Mouse (Mus musculus): Measurements from ENCODE around the gene Icam1. TPM values are rescaled to one million over a fixed set of nuclear protein-coding genes. Genes with fewer than 3 reads are reported as not detected.

The Icam1 gene
- polyA plus RNA-seq, 1 experiment from 2014 or later = 3.9 TPM

DNA sequence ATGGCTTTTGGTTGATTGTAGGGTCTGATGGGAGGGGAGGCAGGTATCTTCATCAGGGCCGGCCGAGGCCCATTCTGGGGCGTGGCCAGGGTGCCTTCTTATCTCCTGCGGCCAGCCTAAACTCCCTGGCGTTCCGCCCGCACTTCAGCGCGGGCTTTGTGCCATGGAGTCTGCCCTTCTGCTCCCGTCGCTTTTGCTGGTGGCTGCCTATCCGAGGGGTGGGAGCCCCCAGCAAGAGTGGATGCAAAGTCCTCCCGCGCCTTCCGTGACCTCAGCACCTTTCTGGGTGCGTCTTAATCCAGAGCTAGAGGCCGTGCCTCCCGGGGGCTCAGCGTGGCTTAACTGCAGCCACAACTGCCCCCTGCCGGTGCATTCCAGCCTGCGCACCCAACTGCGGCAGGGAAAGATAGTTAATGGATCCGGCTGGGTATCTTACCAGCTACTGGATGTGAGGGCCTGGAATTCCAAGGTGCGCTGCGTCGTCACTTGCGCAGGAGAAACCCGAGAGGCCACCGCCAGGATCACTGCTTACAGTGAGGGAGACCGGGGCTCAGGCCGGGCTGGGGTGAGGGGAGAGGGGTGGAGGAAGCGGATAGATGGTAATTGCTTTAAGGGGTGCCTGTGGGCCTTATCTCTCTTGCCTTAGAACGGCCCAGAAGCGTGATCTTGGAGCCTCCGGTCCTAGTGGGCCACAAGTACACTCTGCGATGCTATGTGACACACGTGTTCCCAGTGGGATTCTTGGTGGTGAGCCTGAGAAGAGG is 13.7 kb downstream of the Icam1 start, which contains the start of gene Icam4:
Gene Icam4 (plus strand): TSS at position 83 of the 764 bp plus-strand sequence.
- Histone ChIP-seq H3K4me2 (peak within 1 kb of the TSS; percentile 75), H3K36me3 (no peaks in the 10 kb centered on the region), H3K9ac (0 out of 2 replicates have a peak within 1 kb of the TSS, but pooled peaks have one; percentile 43), H3K4me3 (peak within 1 kb of the TSS; percentile 26), H3K4me1 (replicated peaks) (peaks cover 56% of the 10 kb centered on the region), H3K9me3 (no peaks in the 10 kb centered on the region), H3K27me3 (peaks cover 92% of the 10 kb centered on the region), H3K27ac (replicated peaks) (no peak within 1 kb of the TSS)
- WGBS = 4% methylated on average over 37 of the region's 37 CpGs
- no peak for ATAC-seq (ENCODE audit: low read depth)

DNA sequence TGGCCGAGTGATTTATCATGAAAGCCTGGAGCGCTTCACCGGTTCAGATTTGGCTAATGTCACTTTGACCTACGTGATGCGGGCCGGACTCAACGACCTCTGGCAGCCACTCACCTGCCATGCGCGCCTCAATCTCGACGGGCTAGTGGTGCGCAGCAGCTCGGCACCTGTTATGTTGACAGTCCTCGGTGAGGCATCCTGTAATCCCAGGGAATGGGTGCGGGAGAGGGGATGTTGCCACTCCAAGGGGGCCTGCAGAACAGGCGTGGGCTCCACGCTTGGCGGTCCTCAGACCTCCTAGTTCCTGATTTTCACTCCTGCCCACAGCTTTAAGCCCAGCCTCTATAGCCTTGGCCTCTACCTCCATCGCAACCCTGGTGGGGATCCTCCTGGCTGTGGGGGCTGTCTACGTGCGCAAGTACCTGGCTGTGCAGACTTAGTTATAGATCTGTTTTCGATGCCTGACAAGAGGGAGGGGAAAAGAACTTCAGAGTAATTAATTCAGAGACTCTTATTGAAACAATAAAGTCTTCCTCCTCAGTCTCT is 14.3 kb downstream of the Icam1 start:
- Histone ChIP-seq H3K9ac (no peak overlapping the region), H3K27me3 (peaks cover 98% of the 10 kb centered on the region), H3K4me3 (0 out of 2 replicates have a peak overlapping the region, but pooled peaks have one; percentile 26), H3K36me3 (no peaks in the 10 kb centered on the region), H3K4me1 (replicated peaks) (peaks cover 63% of the 10 kb centered on the region), H3K27ac (replicated peaks) (no peak overlapping the region), H3K9me3 (no peaks in the 10 kb centered on the region), H3K4me2 (peak overlapping the region; percentile 75)
- no peak for ATAC-seq (ENCODE audit: low read depth)
- WGBS = 23% methylated on average over 22 of the region's 22 CpGs

DNA sequence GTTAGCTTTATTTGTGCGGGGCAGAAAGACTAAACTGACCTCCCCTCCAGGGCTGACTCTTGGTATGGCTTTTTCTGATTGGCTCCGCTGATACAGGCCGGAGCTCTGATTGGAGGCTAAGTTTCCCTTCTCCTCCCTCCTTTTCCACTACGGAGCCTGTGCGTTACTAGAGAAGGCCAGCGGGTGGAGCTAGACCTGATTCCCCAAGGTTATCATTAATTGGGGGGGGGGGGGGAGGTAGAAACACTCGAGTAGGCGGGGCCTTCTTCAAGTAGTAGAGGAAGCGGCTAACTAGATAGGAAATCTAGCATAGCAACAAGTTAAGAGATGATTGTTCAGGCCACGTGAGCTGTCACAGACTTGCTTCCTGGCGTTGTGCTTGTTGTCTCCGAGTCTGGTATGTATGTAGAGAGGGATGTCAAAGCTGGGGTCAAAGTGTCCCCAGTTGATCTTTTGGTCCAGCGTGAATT is 15.0 kb downstream of the Icam1 start:
- Histone ChIP-seq H3K4me1 (replicated peaks) (peaks cover 67% of the 10 kb centered on the region), H3K4me3 (peak overlapping the region; percentile 43), H3K27me3 (peaks cover 98% of the 10 kb centered on the region), H3K4me2 (peak overlapping the region; percentile 75), H3K27ac (replicated peaks) (no peak overlapping the region), H3K36me3 (no peaks in the 10 kb centered on the region), H3K9ac (0 out of 2 replicates have a peak overlapping the region, but pooled peaks have one; percentile 63), H3K9me3 (no peaks in the 10 kb centered on the region)
- ATAC-seq (ENCODE audit: low read depth) = peak; percentile 45
- WGBS = under 1% methylated on average over 13 of the region's 13 CpGs

DNA sequence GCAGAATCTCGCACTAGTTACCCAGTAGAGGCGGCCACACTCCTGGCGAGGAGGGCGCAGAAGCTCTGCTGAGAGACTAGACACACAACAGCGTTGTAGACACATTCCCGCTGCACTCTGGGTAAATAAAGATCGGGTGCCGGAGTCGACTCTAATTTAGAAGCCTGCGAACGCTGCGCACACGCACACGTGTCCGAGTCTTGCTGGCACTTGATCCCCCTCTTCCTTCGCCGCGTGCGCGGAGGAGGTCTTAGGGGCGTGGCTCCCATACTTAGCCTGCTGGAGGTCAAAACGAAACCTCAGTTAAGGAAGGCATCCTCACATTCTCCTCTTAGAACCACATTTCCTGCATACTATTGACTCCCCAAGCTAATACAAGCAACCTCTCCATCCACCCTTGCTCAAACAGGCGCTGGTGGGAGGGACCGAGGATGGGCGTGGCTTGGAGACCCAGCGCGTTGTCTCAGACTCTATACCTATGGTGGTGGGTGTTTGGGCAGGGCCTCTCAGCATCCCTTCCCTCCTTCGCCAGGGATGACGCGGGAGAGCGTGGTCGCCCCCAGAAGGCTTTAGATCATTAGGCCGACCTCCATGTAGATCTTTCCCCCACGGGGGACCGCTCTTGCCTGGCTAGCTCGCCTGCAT is 15.6 kb downstream of the Icam1 start:
- ATAC-seq (ENCODE audit: low read depth) = peak; percentile 59
- H3K27me3 ChIP-seq = peaks cover 98% of the 10 kb centered on the region
- H3K4me3 ChIP-seq = peak overlapping the region; percentile 43
- no peak overlapping the region for H3K27ac ChIP-seq (replicated peaks)
- no peaks in the 10 kb centered on the region for H3K36me3 ChIP-seq
- peak overlapping the region; percentile 63 for H3K9ac ChIP-seq
- peaks cover 67% of the 10 kb centered on the region for H3K4me1 ChIP-seq (replicated peaks)
- WGBS = under 1% methylated on average over 36 of the region's 36 CpGs
- H3K9me3 ChIP-seq = no peaks in the 10 kb centered on the region
- H3K4me2 ChIP-seq = peak overlapping the region; percentile 75

DNA sequence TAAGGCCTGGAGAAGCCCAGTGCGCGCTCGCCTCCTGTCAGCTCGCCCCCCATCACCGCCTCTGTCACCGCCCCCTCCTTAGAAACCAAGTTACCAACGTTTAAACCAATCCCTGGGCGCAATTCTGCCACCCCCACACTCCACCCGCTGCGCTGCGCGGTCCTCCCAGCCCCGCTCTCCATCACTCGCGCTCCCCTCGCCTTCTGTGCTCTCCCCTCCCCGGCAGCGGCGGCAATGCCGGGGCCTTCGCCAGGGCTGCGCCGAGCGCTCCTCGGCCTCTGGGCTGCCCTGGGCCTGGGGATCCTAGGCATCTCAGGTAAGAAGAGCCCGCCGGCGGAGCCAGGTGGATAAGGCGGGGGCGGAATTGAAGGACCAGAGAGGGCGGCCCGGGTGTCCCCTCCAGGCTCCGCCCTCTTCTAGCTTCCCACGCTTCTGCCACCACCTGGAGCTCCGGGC is 16.1 kb downstream of the Icam1 start, which contains the start of gene Icam5:
Gene Icam5 (plus strand): TSS at position 178 of the 456 bp plus-strand sequence.
- ATAC-seq (ENCODE audit: low read depth) = peak; percentile 22
- Histone ChIP-seq H3K4me3 (peak within 1 kb of the TSS; percentile 43), H3K36me3 (no peaks in the 10 kb centered on the region), H3K4me2 (peak within 1 kb of the TSS; percentile 75), H3K27ac (replicated peaks) (no peak within 1 kb of the TSS), H3K9ac (peak within 1 kb of the TSS; percentile 63), H3K9me3 (no peaks in the 10 kb centered on the region), H3K27me3 (peaks cover 98% of the 10 kb centered on the region), H3K4me1 (replicated peaks) (peaks cover 72% of the 10 kb centered on the region)
- WGBS = under 1% methylated on average over 35 of the region's 35 CpGs

DNA sequence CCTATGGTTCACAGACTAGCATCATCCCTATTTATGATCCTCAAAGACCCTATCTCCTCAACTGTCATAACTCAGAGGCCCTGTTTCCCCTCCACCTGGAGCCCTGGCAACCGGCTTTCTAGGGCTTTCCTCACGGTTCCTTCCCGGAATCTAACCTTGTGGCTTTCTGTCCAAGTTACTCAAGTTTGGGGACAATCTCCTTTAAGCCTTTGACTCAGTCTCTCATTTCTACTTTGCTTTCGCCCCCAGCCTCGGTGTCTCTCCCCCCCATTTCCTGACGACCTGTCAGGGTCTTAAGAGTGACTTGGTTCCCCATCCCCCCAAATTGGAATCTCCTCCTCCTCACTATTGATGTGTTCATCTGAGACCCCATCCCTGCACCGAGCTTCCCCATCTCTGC is 16.7 kb downstream of the Icam1 start:
- Histone ChIP-seq H3K9me3 (no peaks in the 10 kb centered on the region), H3K4me3 (peak overlapping the region; percentile 43), H3K27ac (replicated peaks) (no peak overlapping the region), H3K4me1 (replicated peaks) (peaks cover 74% of the 10 kb centered on the region), H3K4me2 (peak overlapping the region; percentile 75), H3K36me3 (no peaks in the 10 kb centered on the region), H3K27me3 (peaks cover 99% of the 10 kb centered on the region), H3K9ac (peak overlapping the region; percentile 63; the same call in 1 of the 2 replicates)
- ATAC-seq (ENCODE audit: low read depth) = no peak
- WGBS = 3% methylated on average over 7 of the region's 7 CpGs

DNA sequence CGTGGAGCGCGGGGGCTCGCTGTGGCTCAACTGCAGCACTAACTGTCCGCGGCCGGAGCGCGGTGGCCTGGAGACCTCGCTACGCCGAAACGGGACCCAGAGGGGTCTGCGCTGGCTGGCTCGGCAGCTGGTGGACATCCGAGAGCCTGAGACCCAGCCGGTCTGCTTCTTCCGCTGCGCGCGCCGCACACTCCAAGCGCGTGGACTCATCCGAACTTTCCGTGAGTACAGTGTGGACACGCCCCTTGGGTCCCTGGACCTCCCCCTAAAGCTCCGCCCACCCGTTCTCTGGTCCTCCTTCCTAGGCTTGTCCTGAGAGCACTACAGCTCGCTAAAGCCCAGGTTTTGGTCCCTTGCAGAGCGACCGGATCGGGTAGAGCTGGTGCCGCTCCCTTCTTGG is 17.4 kb downstream of the Icam1 start:
- 1% methylated on average over 34 of the region's 34 CpGs for WGBS
- H3K36me3 ChIP-seq = no peaks in the 10 kb centered on the region
- peak overlapping the region; percentile 43 for H3K4me3 ChIP-seq
- H3K27ac ChIP-seq (replicated peaks) = no peak overlapping the region
- H3K9ac ChIP-seq = peak overlapping the region; percentile 47
- peaks cover 74% of the 10 kb centered on the region for H3K4me1 ChIP-seq (replicated peaks)
- no peaks in the 10 kb centered on the region for H3K9me3 ChIP-seq
- peak overlapping the region; percentile 75 for H3K4me2 ChIP-seq
- no peak for ATAC-seq (ENCODE audit: low read depth)
- peaks cover 99% of the 10 kb centered on the region for H3K27me3 ChIP-seq

DNA sequence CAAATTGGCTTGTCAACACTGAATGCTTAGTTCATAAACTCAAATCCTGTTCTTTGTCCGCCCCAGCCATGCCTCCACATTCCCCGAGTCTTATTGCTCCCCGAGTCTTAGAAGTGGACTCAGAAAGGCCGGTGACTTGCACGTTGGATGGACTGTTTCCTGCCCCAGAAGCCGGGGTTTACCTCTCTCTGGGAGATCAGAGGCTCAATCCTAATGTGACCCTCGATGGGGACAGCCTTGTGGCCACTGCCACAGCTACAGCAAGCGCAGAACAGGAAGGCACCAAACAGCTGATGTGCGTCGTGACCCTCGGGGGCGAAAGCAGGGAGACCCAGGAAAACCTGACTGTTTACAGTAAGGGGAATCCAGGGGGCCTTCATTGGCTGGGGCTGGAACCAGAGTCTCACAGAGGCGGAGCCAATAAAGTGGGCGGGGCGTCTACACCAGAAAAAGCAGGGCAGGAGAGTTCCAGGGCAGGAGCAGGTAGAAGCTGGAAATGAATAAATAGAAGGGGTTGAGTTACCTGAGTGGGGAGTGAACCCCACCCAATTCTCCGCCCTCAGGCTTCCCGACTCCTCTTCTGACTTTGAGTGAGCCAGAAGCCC is 18.8 kb downstream of the Icam1 start:
- no peaks in the 10 kb centered on the region for H3K9me3 ChIP-seq
- no peak overlapping the region for H3K27ac ChIP-seq (replicated peaks)
- 4% methylated on average over 17 of the region's 17 CpGs for WGBS
- H3K4me2 ChIP-seq = no peak overlapping the region
- H3K36me3 ChIP-seq = no peaks in the 10 kb centered on the region
- peak overlapping the region; percentile 4; the same call in 1 of the 2 replicates for H3K4me3 ChIP-seq
- H3K9ac ChIP-seq = no peak overlapping the region
- peaks cover 99% of the 10 kb centered on the region for H3K27me3 ChIP-seq
- ATAC-seq (ENCODE audit: low read depth) = no peak
- H3K4me1 ChIP-seq (replicated peaks) = peaks cover 72% of the 10 kb centered on the region

DNA sequence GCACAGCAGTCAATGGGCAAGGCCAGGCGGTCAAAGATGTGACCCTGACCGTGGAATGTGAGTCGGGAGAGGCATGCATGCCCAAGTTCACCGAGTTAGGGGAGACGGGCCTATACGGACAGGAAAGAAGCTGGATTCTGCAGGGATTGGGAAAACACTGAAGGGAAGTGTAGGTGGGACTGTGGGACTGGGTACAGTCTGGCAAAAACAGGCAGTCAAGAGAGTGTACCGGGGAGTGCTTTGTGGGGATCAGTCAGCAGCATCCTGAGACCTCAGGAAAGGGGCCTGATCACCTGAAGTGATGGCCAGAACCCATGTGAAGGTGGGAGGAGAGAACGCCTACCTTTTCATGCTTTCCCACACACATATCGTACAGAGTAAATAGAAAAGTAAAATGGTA is 19.8 kb downstream of the Icam1 start:
- ATAC-seq (ENCODE audit: low read depth) = no peak
- Histone ChIP-seq H3K9me3 (no peaks in the 10 kb centered on the region), H3K4me1 (replicated peaks) (peaks cover 64% of the 10 kb centered on the region), H3K4me2 (0 out of 2 replicates have a peak overlapping the region, but pooled peaks have one; percentile 13), H3K27ac (replicated peaks) (no peak overlapping the region), H3K36me3 (no peaks in the 10 kb centered on the region), H3K9ac (no peak overlapping the region), H3K4me3 (0 out of 2 replicates have a peak overlapping the region, but pooled peaks have one; percentile 43), H3K27me3 (peaks cover 99% of the 10 kb centered on the region)
- 12% methylated on average over 9 of the region's 9 CpGs for WGBS

DNA sequence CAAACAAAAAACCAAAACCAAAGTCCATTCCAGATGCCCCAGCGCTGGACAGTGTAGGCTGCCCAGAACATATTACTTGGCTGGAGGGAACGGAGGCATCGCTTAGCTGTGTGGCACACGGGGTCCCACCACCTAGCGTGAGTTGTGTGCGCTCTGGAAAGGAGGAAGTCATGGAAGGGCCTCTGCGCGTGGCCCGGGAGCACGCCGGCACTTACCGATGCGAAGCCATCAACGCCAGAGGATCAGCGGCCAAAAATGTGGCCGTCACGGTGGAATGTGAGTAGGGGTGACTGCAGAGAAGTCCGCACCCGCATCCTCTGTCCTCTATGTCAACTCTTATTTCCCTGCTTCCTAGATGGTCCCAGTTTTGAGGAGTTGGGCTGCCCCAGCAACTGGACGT is 20.4 kb downstream of the Icam1 start:
- peaks cover 60% of the 10 kb centered on the region for H3K4me1 ChIP-seq (replicated peaks)
- H3K9ac ChIP-seq = no peak overlapping the region
- peak overlapping the region; percentile 43 for H3K4me3 ChIP-seq
- no peak overlapping the region for H3K27ac ChIP-seq (replicated peaks)
- peaks cover 98% of the 10 kb centered on the region for H3K27me3 ChIP-seq
- no peak for ATAC-seq (ENCODE audit: low read depth)
- no peaks in the 10 kb centered on the region for H3K36me3 ChIP-seq
- 7% methylated on average over 20 of the region's 20 CpGs for WGBS
- H3K4me2 ChIP-seq = peak overlapping the region; percentile 66
- H3K9me3 ChIP-seq = no peaks in the 10 kb centered on the region

DNA sequence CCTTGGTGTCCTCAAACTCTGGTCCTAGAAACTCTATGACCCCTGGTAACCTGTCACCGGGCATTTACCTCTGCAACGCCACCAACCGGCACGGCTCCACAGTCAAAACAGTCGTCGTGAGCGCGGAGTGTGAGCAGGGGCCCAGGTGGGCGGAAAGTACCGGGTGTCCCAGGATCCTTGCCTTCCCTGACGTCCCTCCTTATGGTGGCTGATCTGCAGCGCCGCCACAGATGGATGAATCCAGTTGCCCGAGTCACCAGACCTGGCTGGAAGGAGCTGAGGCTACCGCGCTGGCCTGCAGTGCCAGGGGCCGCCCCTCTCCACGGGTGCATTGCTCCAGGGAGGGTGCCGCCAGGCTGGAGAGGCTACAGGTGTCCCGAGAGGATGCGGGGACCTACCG is 20.9 kb downstream of the Icam1 start:
- Histone ChIP-seq H3K4me1 (replicated peaks) (peaks cover 55% of the 10 kb centered on the region), H3K4me2 (peak overlapping the region; percentile 66), H3K9ac (peak overlapping the region; percentile 70; the same call in 1 of the 2 replicates), H3K36me3 (no peaks in the 10 kb centered on the region), H3K27me3 (peaks cover 92% of the 10 kb centered on the region), H3K27ac (replicated peaks) (no peak overlapping the region), H3K4me3 (peak overlapping the region; percentile 43), H3K9me3 (no peaks in the 10 kb centered on the region)
- ATAC-seq (ENCODE audit: low read depth) = no peak
- under 1% methylated on average over 22 of the region's 22 CpGs for WGBS

All from neural tube, embryonic 13.5 days (tissue).